Mouse (Mus musculus) embryonic facial prominence, embryonic 11.5 days (tissue): ENCODE results near the gene Kctd2. TPM values are rescaled to one million over a fixed set of nuclear protein-coding genes. Genes with fewer than 3 reads are reported as not detected.
"Not testable (repeated sequence)": the region's sequence is repeated elsewhere in the genome, so short reads cannot be mapped to it uniquely, and the experiment has no call there.

Source experiments
- ATAC-seq: fragments of 200-750 bp; cut with Nextera tagmentation; replicated peaks from 2 replicates; pipeline ENCODE4 v1.8.0; 2017; ENCODE audit warnings: low read depth; ENCODE audit not compliant: insufficient number of reproducible peaks, low FRiP score, low TSS enrichment
- DNase-seq: peaks from one replicate; pipeline ENCODE4 v3.0.0-alpha.2; 2015; ENCODE audit warnings: low spot score
- H3K27ac ChIP-seq: fragments of 300-500 bp; sonication (generic); replicated peaks from 2 replicates; pipeline ENCODE4 v1.5.1; 2014; ENCODE audit warnings: mild to moderate bottlenecking, low read depth, low read length, control low read depth
- H3K27me3 ChIP-seq: fragments of 300-500 bp; sonication (generic); 2 replicates; pipeline ENCODE4 v1.6.1; 2014; ENCODE audit warnings: mild to moderate bottlenecking, low read length, moderate library complexity, mixed read lengths; ENCODE audit not compliant: control insufficient read depth, insufficient read depth
- H3K36me3 ChIP-seq: fragments of 300-500 bp; sonication (generic); replicated peaks from 2 replicates; pipeline ENCODE4 v1.6.1; 2014; ENCODE audit warnings: low read depth, mild to moderate bottlenecking, low read length, moderate library complexity, mixed read lengths; ENCODE audit not compliant: control insufficient read depth, insufficient read depth
- H3K4me1 ChIP-seq: fragments of 300-500 bp; sonication (generic); 2 replicates; pipeline ENCODE4 v1.6.1; 2014; ENCODE audit warnings: low read length, mixed read lengths; ENCODE audit not compliant: control insufficient read depth, insufficient read depth
- H3K4me2 ChIP-seq: fragments of 300-500 bp; sonication (generic); 2 replicates; pipeline ENCODE4 v1.6.1; 2014; ENCODE audit warnings: low read depth, mild to moderate bottlenecking, control low read depth, low read length, moderate library complexity
- H3K4me3 ChIP-seq: fragments of 300-500 bp; sonication (generic); 2 replicates; pipeline ENCODE4 v1.5.1; 2014; ENCODE audit warnings: low read depth, low read length, control low read depth
- H3K9ac ChIP-seq: fragments of 300-500 bp; sonication (generic); replicated peaks from 2 replicates; pipeline ENCODE4 v1.6.1; 2014; ENCODE audit warnings: mild to moderate bottlenecking, control low read depth, low read length
- H3K9me3 ChIP-seq: fragments of 300-500 bp; sonication (generic); replicated peaks from 2 replicates; pipeline ENCODE4 v1.6.1; 2016; ENCODE audit warnings: mild to moderate bottlenecking, low read length, inconsistent platforms, mixed read lengths; ENCODE audit not compliant: control insufficient read depth
- WGBS: fragments of 180-500 bp; shearing (Covaris S2); extraction: QIAGEN DNeasy Blood & Tissue Kit; methylation state at CpG from one replicate; pipeline ENCODE4 v1.1.7; 2014; 5-methylcytosine and 5-hydroxymethylcytosine counted together
- polyA plus RNA-seq: library from polyadenylated mRNA; unstranded; fragments of >200 nt; fragmentation: Nextera tagmentation; extraction: Ambion mirVana; gene quantifications from 2 replicates; pipeline ENCODE4 v1.2.1, GENCODE M21; 2014

Gene Kctd2
- polyA plus RNA-seq, 1 experiment from 2014 or later, result 21.0 TPM

DNA sequence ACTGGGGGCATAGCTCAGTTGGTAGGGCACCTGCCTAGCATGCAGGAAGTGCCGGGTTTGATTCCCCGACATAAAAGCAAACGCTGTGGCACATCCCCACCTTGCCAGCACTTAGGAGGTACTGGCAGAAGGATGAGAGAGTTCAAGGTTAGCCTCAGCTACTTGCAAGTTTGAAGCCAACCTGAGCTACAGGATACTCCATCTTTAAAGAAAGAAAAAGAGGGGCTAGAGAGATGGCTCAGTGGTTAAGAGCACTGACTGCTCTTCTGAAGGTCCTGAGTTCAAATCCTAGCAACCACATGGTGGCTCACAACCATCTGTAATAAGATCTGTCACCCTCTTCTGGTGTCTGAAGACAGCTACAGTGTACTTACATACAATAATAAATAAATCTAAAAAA, 33.1 kb upstream of the Kctd2 start:
- H3K4me1 ChIP-seq, H3K36me3 ChIP-seq, DNase-seq, H3K27ac ChIP-seq, H3K4me2 ChIP-seq, H3K4me3 ChIP-seq, H3K9me3 ChIP-seq, H3K9ac ChIP-seq, ATAC-seq, H3K27me3 ChIP-seq: not testable (repeated sequence)
- WGBS, result 90% methylated on average over 3 of the region's 3 CpGs

DNA sequence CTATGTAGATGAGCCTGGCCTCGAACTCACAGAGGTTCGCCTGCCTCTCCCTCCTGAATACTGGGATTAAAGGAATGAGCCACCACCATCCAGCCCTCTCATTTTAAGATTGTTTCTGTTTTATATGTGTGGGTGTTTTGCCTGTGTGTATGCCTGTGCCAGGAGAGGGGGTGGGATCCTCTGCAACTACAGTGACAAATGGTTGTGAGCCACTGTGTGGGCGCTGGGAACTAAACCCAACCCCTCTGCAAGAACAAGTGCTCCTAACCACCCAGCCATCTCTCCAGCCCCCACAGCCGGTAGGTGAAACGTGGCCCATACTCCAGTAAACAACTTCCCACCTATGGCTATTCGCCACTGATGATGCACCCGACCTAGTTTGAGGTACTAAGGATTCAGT, 28.6 kb upstream of the Kctd2 start:
- Histone ChIP-seq H3K9me3 (no peaks in the 10 kb centered on the region), H3K36me3 (peaks cover 2% of the 10 kb centered on the region), H3K4me1 (no peaks in the 10 kb centered on the region), H3K27me3 (no peaks in the 10 kb centered on the region), H3K27ac (no peak overlapping the region), H3K4me3 (no peak overlapping the region), H3K4me2 (no peak overlapping the region), H3K9ac (no peak overlapping the region)
- DNase-seq, result no peak
- 93% methylated on average over 7 of the region's 7 CpGs for WGBS
- no peak for ATAC-seq

DNA sequence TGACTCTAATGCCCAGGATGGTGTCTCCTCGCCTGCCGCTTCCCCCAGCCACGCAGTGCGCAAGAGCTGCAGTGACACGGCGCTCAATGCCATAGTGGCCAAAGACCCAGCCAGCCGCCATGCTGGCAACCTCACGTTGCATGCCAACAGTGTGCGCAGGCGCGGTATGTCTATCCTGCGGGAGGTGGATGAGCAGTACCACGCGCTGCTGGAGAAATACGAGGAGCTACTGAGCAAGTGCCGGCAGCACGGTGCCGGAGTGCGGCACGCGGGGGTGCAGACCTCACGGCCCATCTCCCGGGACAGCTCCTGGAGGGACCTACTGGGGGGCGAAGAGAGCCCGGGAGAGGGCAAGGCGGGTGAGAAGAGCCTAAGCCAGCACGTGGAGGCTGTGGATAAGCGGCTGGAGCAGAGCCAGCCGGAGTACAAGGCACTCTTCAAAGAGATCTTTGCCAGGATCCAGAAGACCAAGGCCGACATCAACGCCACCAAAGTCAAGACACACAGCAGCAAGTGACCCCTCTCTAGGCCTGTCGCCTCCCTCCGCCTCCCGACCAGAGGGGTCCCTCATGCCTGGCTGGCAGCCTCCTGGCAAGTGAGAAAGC, 26.1 kb upstream of the Kctd2 start:
- 0 out of 2 replicates have a peak, but pooled peaks have one; percentile 34 for ATAC-seq
- no peak for DNase-seq
- H3K9me3 ChIP-seq, result no peaks in the 10 kb centered on the region
- H3K36me3 ChIP-seq, result peaks cover 2% of the 10 kb centered on the region
- H3K27ac ChIP-seq, result no peak overlapping the region
- no peak overlapping the region for H3K9ac ChIP-seq
- no peak overlapping the region for H3K4me2 ChIP-seq
- H3K4me1 ChIP-seq, result no peaks in the 10 kb centered on the region
- WGBS, result 65% methylated on average over 34 of the region's 34 CpGs
- H3K4me3 ChIP-seq, result no peak overlapping the region
- H3K27me3 ChIP-seq, result no peaks in the 10 kb centered on the region

DNA sequence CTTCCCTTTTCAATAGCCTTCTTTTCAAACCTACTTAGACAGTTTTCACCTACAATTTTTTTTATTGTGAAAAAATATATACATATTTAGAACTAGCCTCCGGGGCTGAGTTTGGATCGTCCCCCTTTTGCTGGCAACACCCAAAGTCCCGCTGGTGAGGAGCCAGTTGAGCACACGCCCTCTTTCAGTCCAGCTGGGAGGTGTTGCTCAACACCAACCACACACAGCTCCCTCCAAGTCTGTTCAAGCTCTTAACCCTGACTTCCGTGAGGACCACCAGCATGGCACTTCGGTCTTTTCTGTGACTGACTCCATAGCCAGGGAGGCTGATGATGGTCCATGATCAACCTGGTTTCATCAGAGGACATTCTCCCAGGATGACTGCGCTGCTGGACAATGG, 21.8 kb upstream of the Kctd2 start:
- ATAC-seq, result no peak
- no peak overlapping the region for H3K9ac ChIP-seq
- no peak overlapping the region for H3K4me3 ChIP-seq
- no peaks in the 10 kb centered on the region for H3K4me1 ChIP-seq
- 83% methylated on average over 7 of the region's 7 CpGs for WGBS
- H3K27me3 ChIP-seq, result no peaks in the 10 kb centered on the region
- H3K27ac ChIP-seq, result no peak overlapping the region
- peaks cover 2% of the 10 kb centered on the region for H3K36me3 ChIP-seq
- DNase-seq, result no peak
- H3K4me2 ChIP-seq, result no peak overlapping the region
- no peaks in the 10 kb centered on the region for H3K9me3 ChIP-seq

DNA sequence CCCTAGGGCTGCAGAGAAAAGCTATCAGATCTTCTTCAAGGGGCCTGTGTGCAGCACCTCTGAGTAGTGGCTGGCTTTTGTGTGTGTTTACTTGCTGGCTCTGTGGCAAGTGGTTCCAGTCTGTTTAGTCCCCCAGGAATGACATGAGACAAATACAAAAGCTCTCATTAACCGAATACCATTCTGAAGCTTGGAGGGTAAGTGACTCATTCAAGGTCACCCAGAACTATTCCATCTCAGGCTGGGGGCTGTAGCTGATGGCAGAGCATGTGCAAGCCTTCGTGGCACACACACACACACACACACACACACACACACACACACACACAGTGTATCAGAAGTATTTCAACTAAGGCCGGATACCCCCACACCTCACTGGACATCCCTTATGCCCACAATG, 19.8 kb upstream of the Kctd2 start:
- no peak overlapping the region for H3K27ac ChIP-seq
- WGBS, result 70% methylated on average over 3 of the region's 3 CpGs
- H3K9ac ChIP-seq, result no peak overlapping the region
- ATAC-seq (no peak), DNase-seq (no peak)
- no peak overlapping the region for H3K4me2 ChIP-seq
- no peak overlapping the region for H3K4me3 ChIP-seq
- no peaks in the 10 kb centered on the region for H3K4me1 ChIP-seq
- H3K36me3 ChIP-seq, result no peaks in the 10 kb centered on the region
- no peaks in the 10 kb centered on the region for H3K27me3 ChIP-seq
- no peaks in the 10 kb centered on the region for H3K9me3 ChIP-seq

DNA sequence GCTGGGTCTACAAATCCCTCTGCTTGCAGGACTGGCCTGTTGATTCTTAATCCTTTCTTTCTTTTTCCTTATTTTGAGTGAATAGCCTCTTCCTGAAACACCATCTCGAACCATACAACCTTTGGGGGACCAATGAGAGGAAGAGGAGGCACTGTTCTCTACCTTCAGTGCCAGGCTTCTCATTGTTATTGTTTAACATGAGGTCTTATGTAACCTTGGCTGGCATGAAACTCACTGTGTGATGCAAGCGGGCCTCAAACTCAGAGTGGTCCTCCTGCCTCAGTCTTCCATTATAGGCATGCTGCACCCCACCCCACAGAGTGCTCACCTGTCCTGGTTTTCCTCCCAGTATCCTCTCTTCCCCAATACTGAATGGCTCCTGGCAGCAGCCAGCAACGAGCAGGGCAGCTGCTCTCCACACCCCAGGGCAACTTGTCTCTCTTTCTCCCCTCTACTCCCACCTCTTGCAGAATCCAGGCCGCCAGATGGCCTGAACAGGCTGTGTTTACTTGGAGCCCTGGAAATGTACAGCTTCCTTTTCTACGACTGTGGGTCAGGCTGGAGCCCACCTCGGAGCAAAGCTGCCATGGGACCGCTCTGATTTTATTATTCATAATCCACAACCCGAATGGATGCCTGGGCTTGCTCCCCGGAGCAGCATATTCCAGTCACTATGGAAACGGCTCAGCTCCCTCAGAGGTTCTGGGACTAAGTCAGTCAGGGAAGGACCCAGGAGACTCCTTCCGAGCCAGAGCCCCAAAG, 19.1 kb upstream of the Kctd2 start:
- DNase-seq (no peak), ATAC-seq (no peak)
- Histone ChIP-seq H3K4me2 (no peak overlapping the region), H3K9me3 (no peaks in the 10 kb centered on the region), H3K4me1 (no peaks in the 10 kb centered on the region), H3K27me3 (no peaks in the 10 kb centered on the region), H3K4me3 (no peak overlapping the region), H3K36me3 (no peaks in the 10 kb centered on the region), H3K9ac (no peak overlapping the region), H3K27ac (no peak overlapping the region)
- 54% methylated on average over 11 of the region's 11 CpGs for WGBS

DNA sequence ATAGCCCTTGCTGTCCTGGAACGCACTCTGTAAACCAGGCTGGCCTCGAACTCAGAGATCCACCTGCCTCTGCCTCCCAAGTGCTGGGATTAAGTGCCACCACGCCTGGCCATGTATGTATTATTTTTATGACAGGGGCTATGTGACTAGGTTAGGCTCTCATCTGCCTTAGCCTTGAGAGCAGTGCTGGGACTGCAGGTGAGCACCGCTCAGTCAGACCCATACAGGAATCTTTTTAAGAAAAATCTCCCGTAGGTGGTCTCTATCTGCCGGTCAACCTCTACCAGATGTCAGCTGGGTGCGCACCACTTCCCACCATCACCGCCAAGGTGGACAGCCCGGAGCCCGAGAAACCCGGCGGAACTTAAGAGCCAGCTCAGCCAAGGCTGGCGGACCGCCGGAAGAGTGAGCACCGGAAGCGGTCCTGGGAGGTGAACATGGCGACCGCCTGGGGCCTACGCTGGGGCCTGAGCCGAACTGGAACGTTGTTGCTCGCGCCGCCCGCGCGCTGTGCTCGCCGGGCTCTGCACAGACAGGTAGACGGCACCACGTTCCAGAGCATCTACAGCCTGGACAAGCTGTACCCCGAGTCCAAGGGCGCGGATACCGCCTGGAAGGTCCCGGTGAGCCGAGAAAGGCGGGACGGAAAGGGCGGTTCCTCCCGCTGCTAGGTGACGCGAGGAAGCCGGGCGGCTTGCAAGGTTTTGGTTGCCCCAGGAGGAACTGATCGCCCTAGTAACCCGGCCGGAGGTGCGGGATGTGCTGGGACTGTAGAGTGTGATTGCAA, 16.4 kb upstream of the Kctd2 start, which contains the start of gene Mrpl58:
TSS of gene Mrpl58 (plus strand) at position 415 of the 787 bp plus-strand sequence.
- ATAC-seq (peak; percentile 83), DNase-seq (peak; percentile 92)
- H3K9me3 ChIP-seq, result no peaks in the 10 kb centered on the region
- H3K36me3 ChIP-seq, result peaks cover 4% of the 10 kb centered on the region; the same call in 1 of the 2 replicates
- no peaks in the 10 kb centered on the region for H3K4me1 ChIP-seq
- peak within 1 kb of the TSS; percentile 96 for H3K9ac ChIP-seq
- peak within 1 kb of the TSS; percentile 95 for H3K4me3 ChIP-seq
- WGBS, result 4% methylated on average over 50 of the region's 50 CpGs
- peak within 1 kb of the TSS; percentile 69 for H3K4me2 ChIP-seq
- no peaks in the 10 kb centered on the region for H3K27me3 ChIP-seq
- H3K27ac ChIP-seq, result peak within 1 kb of the TSS; percentile 84

DNA sequence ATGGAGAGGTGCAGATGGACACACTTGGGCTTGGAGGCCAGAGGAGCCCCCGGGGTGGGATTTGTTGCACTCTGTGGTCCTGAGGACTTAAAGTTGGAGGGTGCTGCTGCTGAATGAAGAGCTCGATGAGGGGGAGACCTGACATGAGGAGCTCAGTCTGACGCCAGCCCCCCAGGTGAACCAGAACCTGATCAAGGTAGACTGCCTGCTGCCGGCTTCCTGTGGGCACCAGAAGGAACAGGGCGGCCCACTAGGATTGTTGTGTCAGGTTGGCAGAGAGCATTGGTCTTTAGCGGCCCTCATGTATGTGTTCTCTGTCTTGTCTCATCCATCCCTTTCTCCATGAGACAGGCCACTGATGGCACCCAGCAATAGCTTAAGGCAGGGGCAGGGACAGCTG, 14.2 kb upstream of the Kctd2 start:
- ATAC-seq (no peak), DNase-seq (no peak)
- H3K9me3 ChIP-seq, result no peaks in the 10 kb centered on the region
- H3K9ac ChIP-seq, result no peak overlapping the region
- no peak overlapping the region for H3K4me2 ChIP-seq
- H3K27ac ChIP-seq, result no peak overlapping the region
- H3K36me3 ChIP-seq, result peaks cover 4% of the 10 kb centered on the region; the same call in 1 of the 2 replicates
- 95% methylated on average over 6 of the region's 6 CpGs for WGBS
- H3K4me1 ChIP-seq, result no peaks in the 10 kb centered on the region
- no peaks in the 10 kb centered on the region for H3K27me3 ChIP-seq
- H3K4me3 ChIP-seq, result no peak overlapping the region
